Mouse (Mus musculus): ENCODE measurements at regions not wholly inside any gene's neighbourhood (a gene's known extent, or its start where the extent isn't known, plus 50 kb on each side); places are given as distances from the start of the nearest gene placed in this dataset.

DNA sequence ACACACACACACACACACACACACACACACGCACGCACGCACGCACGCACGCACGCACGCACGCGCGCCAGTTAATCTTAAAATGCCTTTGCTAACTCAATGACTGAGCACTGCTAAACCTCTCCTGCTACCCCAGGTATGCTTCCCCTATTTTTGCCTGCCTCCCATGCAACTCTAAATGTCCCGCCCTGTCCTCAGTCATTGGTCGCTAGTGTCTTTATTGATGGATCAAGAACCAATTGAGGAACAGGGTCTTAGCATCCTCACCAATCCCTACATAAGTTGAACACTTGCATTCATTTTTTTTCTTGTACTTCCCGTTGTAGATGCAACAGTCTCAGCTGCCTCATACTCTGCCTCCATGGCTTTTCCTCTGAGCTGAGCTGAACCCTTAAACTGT, 72.2 kb upstream of the Ankrd55 start:
- no peak for DNase-seq (ENCODE audit: low spot score in 2 of 2)

DNA sequence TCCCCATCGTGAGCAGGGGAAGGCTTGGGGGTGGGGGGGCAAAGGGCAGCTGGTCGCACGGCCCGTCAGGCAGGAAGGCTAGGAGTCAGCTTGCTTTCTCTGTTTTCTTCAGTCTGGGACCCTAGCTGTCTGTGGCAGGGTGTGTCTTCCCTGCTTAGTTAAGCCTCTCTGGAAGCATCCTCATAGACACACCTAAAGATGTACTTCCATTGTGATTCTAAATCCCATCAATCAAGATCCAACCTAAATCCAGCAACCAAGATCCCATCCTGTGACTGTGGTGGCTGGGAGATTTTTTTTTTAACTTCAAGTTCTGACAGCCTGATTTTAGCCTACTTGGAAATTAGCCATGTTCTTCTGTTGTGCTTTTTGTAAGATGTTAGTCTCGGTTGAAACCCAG, 69.9 kb upstream of the Ankrd55 start:
- DNase-seq (ENCODE audit: low spot score in 2 of 2) = no peak

- DNase-seq (ENCODE audit: low spot score in 2 of 2) = no peak
These were observed 68.1 kb upstream of the Ankrd55 start for GRCm38 (mm10) chr13:112220184-112220583.

- no peak for DNase-seq (ENCODE audit: low spot score in 2 of 2)
These were observed 64.6 kb upstream of the Ankrd55 start for GRCm38 (mm10) chr13:112223616-112224015.

- DNase-seq (ENCODE audit: low spot score in 2 of 2) = no peak
These were observed 60.5 kb upstream of the Ankrd55 start for GRCm38 (mm10) chr13:112227766-112228165.

DNA sequence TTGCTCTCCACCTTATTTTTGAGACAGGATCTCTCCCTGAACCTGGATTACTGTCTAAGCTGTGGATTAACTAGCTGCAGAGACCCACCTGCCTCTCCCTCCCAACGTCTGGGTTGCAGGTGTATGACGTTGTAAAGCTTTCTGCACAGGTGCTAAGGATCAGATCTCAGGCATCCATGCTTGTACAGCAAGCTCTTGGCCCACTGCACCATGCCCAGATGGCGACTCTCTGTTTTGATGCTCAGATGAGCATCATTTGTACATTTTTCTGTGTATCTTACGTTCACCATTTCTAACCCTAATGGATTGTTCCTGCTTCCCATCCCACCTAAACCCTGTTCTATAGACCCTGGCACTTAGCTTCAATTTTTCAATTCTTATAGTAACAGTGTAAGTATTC, 59.4 kb upstream of the Ankrd55 start:
- DNase-seq (ENCODE audit: low spot score in 2 of 2) = no peak

DNA sequence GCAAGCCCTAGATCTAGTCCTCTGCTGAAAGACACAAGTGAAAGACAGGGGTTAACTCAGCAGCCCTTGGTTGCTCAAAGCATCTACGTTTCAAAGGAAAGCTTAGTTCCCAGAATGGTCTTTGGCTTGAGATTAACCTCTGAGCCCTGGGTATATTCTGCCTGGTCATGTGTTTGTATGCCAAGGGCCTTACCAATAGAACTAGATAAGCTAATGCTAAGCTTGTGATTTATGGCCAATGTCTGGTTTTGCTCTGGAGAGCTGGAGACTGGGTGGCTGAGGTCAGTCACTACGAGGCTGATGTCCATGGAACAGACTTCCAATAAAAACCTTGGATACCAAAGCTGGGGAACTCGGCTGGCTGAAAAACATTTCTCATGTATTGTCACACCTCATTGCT, 58.1 kb upstream of the Ankrd55 start:
- DNase-seq (ENCODE audit: low spot score in 2 of 2) = no peak

DNA sequence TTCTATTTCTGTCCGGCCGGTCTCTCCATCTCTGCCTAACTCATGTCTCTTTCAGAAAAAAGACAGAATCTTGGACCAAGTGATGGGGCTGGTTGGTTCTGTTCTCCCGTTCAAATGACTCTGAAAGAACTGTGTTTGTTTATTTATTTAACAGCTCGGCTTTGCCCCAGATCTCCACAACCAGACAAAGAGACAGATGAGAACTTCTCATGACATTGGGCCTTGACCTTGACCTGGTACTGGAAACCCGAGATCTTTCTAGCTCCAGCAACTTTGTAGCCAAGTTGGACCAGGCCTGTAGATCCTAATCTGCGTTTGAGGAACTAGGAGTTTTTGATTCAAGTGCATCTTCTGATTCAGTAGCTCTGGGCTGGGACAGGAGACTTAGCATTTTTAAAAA, 53.6 kb upstream of the Ankrd55 start:
- DNase-seq (ENCODE audit: low spot score in 2 of 2) = no peak

- DNase-seq (ENCODE audit: low spot score in 2 of 2) = no peak
These were observed 51.3 kb upstream of the Ankrd55 start for GRCm38 (mm10) chr13:112236956-112237355.

GRCm38 (mm10) chr13:112237377-112237776, 50.9 kb upstream of the Ankrd55 start:
- DNase-seq (ENCODE audit: low spot score in 2 of 2) = no peak

DNA sequence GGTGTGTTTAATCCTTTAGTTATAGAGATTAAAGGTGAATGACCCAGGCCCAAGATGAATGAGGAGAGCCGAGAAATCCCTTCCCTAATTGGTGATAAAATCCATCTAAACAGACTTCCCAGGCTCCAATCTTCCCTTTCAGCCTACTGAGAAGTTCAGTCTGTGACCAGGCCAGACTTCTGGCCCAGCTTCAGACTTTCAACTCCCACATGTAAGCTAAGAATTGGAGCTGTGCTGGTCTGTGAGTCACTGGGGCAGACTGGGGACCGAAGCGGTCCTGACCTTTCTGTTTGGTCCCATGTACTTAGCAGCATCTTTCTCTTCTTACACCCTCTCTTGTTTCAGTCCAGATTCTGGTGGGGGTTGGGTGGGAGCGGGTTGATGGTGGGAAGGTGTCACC, 50.3 kb upstream of the Ankrd55 start:
- no peak for DNase-seq (ENCODE audit: low spot score in 2 of 2)

Data from right cerebral cortex, postnatal 36 days (tissue).